ENCODE assay signal across 18 mouse cellular contexts in the genomic region with DNA sequence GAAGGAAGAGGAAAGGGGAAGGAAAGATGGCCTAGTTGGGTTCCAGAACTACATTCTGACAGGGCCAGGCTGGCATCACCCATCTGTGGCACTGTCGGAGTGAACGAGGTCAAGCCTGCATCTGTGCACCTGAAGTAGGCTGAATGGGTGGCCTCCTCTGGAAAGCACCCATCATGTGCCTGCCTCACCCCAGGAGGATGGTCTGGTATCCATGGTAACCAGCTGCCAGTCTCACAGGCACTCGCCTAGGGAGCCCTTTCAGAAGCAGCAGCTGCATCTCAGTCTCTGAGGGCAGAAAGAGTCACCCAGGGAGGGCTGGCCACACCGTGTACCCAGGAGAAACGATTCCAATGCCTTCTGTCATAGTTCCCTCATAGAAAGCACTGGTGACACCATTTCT. TPM values are rescaled to one million over a fixed set of nuclear protein-coding genes. Genes with fewer than 3 reads are reported as not detected.
DNase-seq lines count a peak whose midpoint lies in the region; ATAC-seq and TF ChIP-seq lines count a peak whose summit lies in the region.
"Had no signal": no experiment of that assay in that cellular context is flagged by ENCODE, and none has a peak within 500 bp of the region (broad histone marks: within the 10 kb centered on the region; RNA-seq: fewer than 3 reads in every experiment).

No protein-coding gene starts in this region.

- H3K27ac ChIP-seq in midbrain, embryonic 11.5 days (ENCODE audit: low read depth, low read length): no peak overlapping the region
- no peak overlapping the region for H3K27ac ChIP-seq in midbrain, embryonic 10.5 days (replicated peaks)
- no peak overlapping the region for H3K27ac ChIP-seq in forebrain, embryonic 16.5 days (ENCODE audit: low read length)
- H3K27ac ChIP-seq: embryonic facial prominence, embryonic 13.5 days; heart, embryonic 10.5 days; left cerebral cortex, adult 2 months; limb, embryonic 13.5 days had no signal

- H3K9me3 ChIP-seq in midbrain, embryonic 11.5 days (ENCODE audit: control insufficient read depth, low read length): no peaks in the 10 kb centered on the region
- H3K9me3 ChIP-seq in midbrain, embryonic 10.5 days (replicated peaks): no peaks in the 10 kb centered on the region
- no peaks in the 10 kb centered on the region for H3K9me3 ChIP-seq in forebrain, embryonic 16.5 days (ENCODE audit: control insufficient read depth, low read length)
- H3K9me3 ChIP-seq: embryonic facial prominence, embryonic 13.5 days; heart, embryonic 10.5 days; limb, embryonic 13.5 days had no signal

- H3K4me1 ChIP-seq in midbrain, embryonic 11.5 days (ENCODE audit: control insufficient read depth, insufficient read depth, low read length): peaks cover 2% of the 10 kb centered on the region; the same call in 1 of the 2 replicates
- peaks cover 9% of the 10 kb centered on the region for H3K4me1 ChIP-seq in midbrain, embryonic 10.5 days
- no peaks in the 10 kb centered on the region; the same call in 1 of the 2 replicates for H3K4me1 ChIP-seq in forebrain, embryonic 16.5 days (replicated peaks; ENCODE audit: control insufficient read depth, insufficient read depth, low read length)
- H3K4me1 ChIP-seq: embryonic facial prominence, embryonic 13.5 days had no signal

- no peak overlapping the region for H3K4me3 ChIP-seq in midbrain, embryonic 11.5 days (ENCODE audit: low read depth, low read length)
- H3K4me3 ChIP-seq in midbrain, embryonic 10.5 days: no peak overlapping the region
- no peak overlapping the region for H3K4me3 ChIP-seq in forebrain, embryonic 16.5 days (replicated peaks; ENCODE audit: low read length)
- H3K4me3 ChIP-seq: embryonic facial prominence, embryonic 13.5 days; heart, embryonic 10.5 days; left cerebral cortex, adult 2 months; limb, embryonic 13.5 days; myocyte had no signal

- ATAC-seq in midbrain, embryonic 11.5 days (ENCODE audit: low FRiP score): no peak
- peak; percentile 56; the same call in 1 of the 2 replicates for ATAC-seq in forebrain, embryonic 16.5 days
- ATAC-seq: activated CD4-positive, CD25-positive, alpha-beta regulatory T cell, adult 4 months had no signal

- 54% methylated on average over 5 of the region's 5 CpGs for WGBS in midbrain, embryonic 11.5 days
- 59% methylated on average over 5 of the region's 5 CpGs for WGBS in midbrain, embryonic 10.5 days
- WGBS in forebrain, embryonic 16.5 days: 47% methylated on average over 5 of the region's 5 CpGs

- H3K27me3 ChIP-seq in midbrain, embryonic 11.5 days (ENCODE audit: control insufficient read depth, insufficient read depth, low read length): no peaks in the 10 kb centered on the region
- no peaks in the 10 kb centered on the region for H3K27me3 ChIP-seq in midbrain, embryonic 10.5 days (ENCODE audit: low read depth, poor library complexity, severe bottlenecking)
- H3K27me3 ChIP-seq in forebrain, embryonic 16.5 days (replicated peaks; ENCODE audit: control insufficient read depth, insufficient read depth, low read length): no peaks in the 10 kb centered on the region
- H3K27me3 ChIP-seq: embryonic facial prominence, embryonic 13.5 days; limb, embryonic 13.5 days had no signal

- TF ChIP-seq CTCF in brain, embryonic 14.5 days (IDR thresholded peaks at IDR 0.05; ENCODE audit: borderline replicate concordance, extremely low read depth, insufficient read depth, insufficient read length): no peak

- H3K4me2 ChIP-seq in midbrain, embryonic 11.5 days: no peak overlapping the region
- H3K4me2 ChIP-seq in forebrain, embryonic 16.5 days (ENCODE audit: low read length): no peak overlapping the region
- H3K4me2 ChIP-seq: embryonic facial prominence, embryonic 13.5 days; limb, embryonic 13.5 days had no signal

- no peaks in the 10 kb centered on the region for H3K36me3 ChIP-seq in midbrain, embryonic 11.5 days (ENCODE audit: control insufficient read depth, insufficient read depth, low read length)
- no peaks in the 10 kb centered on the region for H3K36me3 ChIP-seq in midbrain, embryonic 10.5 days
- no peaks in the 10 kb centered on the region for H3K36me3 ChIP-seq in forebrain, embryonic 16.5 days (ENCODE audit: control insufficient read depth, insufficient read depth)

- DNase-seq in midbrain, embryonic 11.5 days (ENCODE audit: low spot score, missing footprints): peak; percentile 45
- no peak for DNase-seq in midbrain, embryonic 10.5 days (ENCODE audit: low spot score)
- DNase-seq in brain, embryonic 14.5 days (ENCODE audit: low read depth): peak; percentile 40
- DNase-seq in retina, embryonic 14.5 days (ENCODE audit: low spot score): peak; percentile 36
- DNase-seq in right cerebral cortex, adult 2 months (ENCODE audit: low spot score in 2 of 2): no peak
- DNase-seq in lung, postnatal 4 days: no peak
- DNase-seq: cerebellum, postnatal 10 days; gastrocnemius, postnatal 10 days; kidney, adult 8-10 months; lung, postnatal 36 days had no signal

- H3K9ac ChIP-seq in midbrain, embryonic 11.5 days (ENCODE audit: low read length): no peak overlapping the region
- no peak overlapping the region for H3K9ac ChIP-seq in forebrain, embryonic 16.5 days (replicated peaks; ENCODE audit: low read depth, low read length)
- H3K9ac ChIP-seq: embryonic facial prominence, embryonic 13.5 days; limb, embryonic 13.5 days had no signal

- TF ChIP-seq POLR2A in brain, embryonic 14.5 days (IDR thresholded peaks at IDR 0.05; ENCODE audit: borderline replicate concordance, extremely low read depth, insufficient read depth, insufficient read length, poor library complexity, severe bottlenecking): no peak

RNA-seq across cellular contexts. Expression of gene Sft2d2, which starts 6.9 kb away (rescaled TPM):
- 8.7 and 9.1 TPM in 2 replicates for polyA plus RNA-seq in midbrain, embryonic 11.5 days (2014; fragmentation: Nextera tagmentation; extraction: Ambion mirVana)
- polyA plus RNA-seq in midbrain, embryonic 10.5 days (2016; fragmentation: Nextera tagmentation; extraction: Ambion mirVana): 7.6 and 7.7 TPM in 2 replicates
- 7.8 and 8.6 TPM in 2 replicates for polyA plus RNA-seq in brain, embryonic 14.5 days (2012; rRNA removed)
- 4.8 and 6.0 TPM in 2 replicates for polyA plus RNA-seq in forebrain, embryonic 16.5 days (2015; fragmentation: Nextera tagmentation; extraction: Ambion mirVana)

RNA-seq across cellular contexts. Expression of gene Tbx19, which starts 26.8 kb away (rescaled TPM):
- not detected in 2 replicates for polyA plus RNA-seq in midbrain, embryonic 11.5 days (2014; fragmentation: Nextera tagmentation; extraction: Ambion mirVana)
- polyA plus RNA-seq in midbrain, embryonic 10.5 days (2016; fragmentation: Nextera tagmentation; extraction: Ambion mirVana): not detected in 2 replicates
- 0.10 and 0.18 TPM in 2 replicates for polyA plus RNA-seq in brain, embryonic 14.5 days (2012; rRNA removed)
- polyA plus RNA-seq in forebrain, embryonic 16.5 days (2015; fragmentation: Nextera tagmentation; extraction: Ambion mirVana): not detected in 2 replicates
- polyA plus RNA-seq: activated CD4-positive, CD25-positive, alpha-beta regulatory T cell, adult 4 months; embryonic facial prominence, embryonic 13.5 days; heart, embryonic 10.5 days; limb, embryonic 13.5 days; liver, embryonic 16.5 days; myocyte had no signal

RNA-seq across cellular contexts. Expression of gene Tiprl, which starts 49.4 kb away (rescaled TPM):
- polyA plus RNA-seq in midbrain, embryonic 11.5 days (2014; fragmentation: Nextera tagmentation; extraction: Ambion mirVana): 103 and 113 TPM in 2 replicates
- 91.5 and 99.2 TPM in 2 replicates for polyA plus RNA-seq in midbrain, embryonic 10.5 days (2016; fragmentation: Nextera tagmentation; extraction: Ambion mirVana)
- polyA plus RNA-seq in brain, embryonic 14.5 days (2012; rRNA removed): 56.9 and 64.0 TPM in 2 replicates
- polyA plus RNA-seq in forebrain, embryonic 16.5 days (2015; fragmentation: Nextera tagmentation; extraction: Ambion mirVana): 168 and 170 TPM in 2 replicates

Comparison
In these comparisons a context has a peak if more than half of its experiments do, and no peak if none do; other contexts are left out.
1. DNase-seq: peak in midbrain, embryonic 11.5 days (single experiment), brain, embryonic 14.5 days (single experiment) and retina, embryonic 14.5 days (single experiment); none in midbrain, embryonic 10.5 days (single experiment), right cerebral cortex, adult 2 months (0 of 2) and lung, postnatal 4 days (0 of 2).